In the genomic region with DNA sequence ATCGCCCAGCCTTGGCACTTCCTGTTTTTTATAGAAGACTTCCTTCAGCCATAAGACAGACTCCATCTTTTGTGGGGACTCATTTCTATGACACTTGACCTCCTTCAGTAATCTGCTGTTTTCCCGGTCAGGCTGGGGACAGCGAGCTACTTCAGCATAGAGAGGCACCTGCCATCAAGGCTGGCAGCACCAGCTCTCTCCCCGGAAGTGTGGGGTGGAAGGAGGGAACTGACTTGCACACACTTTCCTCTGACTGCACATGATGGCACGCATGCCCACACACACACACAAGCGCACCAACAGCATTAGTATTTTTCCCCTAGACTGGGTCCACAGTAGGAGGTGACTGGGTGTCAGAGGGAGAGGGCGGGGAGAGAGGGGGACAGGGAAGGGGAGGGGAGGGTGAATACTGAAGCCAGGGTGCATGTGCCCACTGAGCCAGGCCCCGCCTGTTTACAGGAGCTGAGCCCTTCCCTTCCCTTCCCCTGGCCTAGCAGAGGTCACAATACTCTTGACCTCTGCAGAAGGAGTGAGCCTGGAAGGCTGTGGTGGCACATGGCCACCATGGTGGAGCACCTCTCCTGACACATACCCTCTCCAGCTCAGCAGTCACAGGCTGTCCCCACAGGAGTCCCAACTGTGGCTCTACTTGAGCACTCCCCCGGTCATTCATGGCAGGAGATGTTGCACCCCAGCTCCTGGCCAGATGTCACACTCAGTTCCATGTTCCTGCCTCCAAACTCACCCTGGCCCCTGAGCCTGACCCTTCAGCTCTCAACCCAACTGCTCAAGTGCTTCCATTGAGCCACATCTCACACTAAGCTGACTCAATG, we compare ENCODE assay signal across 16 mouse cellular contexts. TPM values are rescaled to one million over a fixed set of nuclear protein-coding genes. Genes with fewer than 3 reads are reported as not detected.
DNase-seq lines count a peak whose midpoint lies in the region; ATAC-seq and TF ChIP-seq lines count a peak whose summit lies in the region.
"Had no signal": no experiment of that assay in that cellular context is flagged by ENCODE, and none has a peak within 500 bp of the region (broad histone marks: within the 10 kb centered on the region; RNA-seq: fewer than 3 reads in every experiment).

No protein-coding gene starts in this region.

- 0 out of 2 replicates have a peak overlapping the region, but pooled peaks have one; percentile 2 for H3K4me2 ChIP-seq in heart, embryonic 12.5 days
- no peak overlapping the region for H3K4me2 ChIP-seq in intestine, embryonic 15.5 days (replicated peaks)
- H3K4me2 ChIP-seq: midbrain, embryonic 12.5 days; neural tube, embryonic 12.5 days had no signal

- peaks cover 10% of the 10 kb centered on the region; the same call in 1 of the 2 replicates for H3K79me2 ChIP-seq in heart, adult 2 months (replicated peaks; ENCODE audit: control insufficient read depth, insufficient read depth, low read length)

- H3K9ac ChIP-seq in heart, embryonic 12.5 days, result no peak overlapping the region
- no peak overlapping the region for H3K9ac ChIP-seq in heart, adult 2 months (ENCODE audit: low read depth, low read length)
- no peak overlapping the region for H3K9ac ChIP-seq in intestine, embryonic 15.5 days
- H3K9ac ChIP-seq: midbrain, embryonic 12.5 days; neural tube, embryonic 12.5 days had no signal

- peaks cover 57% of the 10 kb centered on the region for H3K4me1 ChIP-seq in heart, embryonic 12.5 days (replicated peaks)
- H3K4me1 ChIP-seq in heart, adult 2 months (ENCODE audit: control insufficient read depth, insufficient read depth, low read length), result peaks cover 20% of the 10 kb centered on the region
- peaks cover 15% of the 10 kb centered on the region for H3K4me1 ChIP-seq in intestine, embryonic 15.5 days (replicated peaks)

- intact Hi-C loops in heart, adult 2 months (cut with DNase I), result no loop called here

- H3K4me3 ChIP-seq in heart, embryonic 12.5 days, result no peak overlapping the region
- no peak overlapping the region for H3K4me3 ChIP-seq in heart, adult 2 months
- H3K4me3 ChIP-seq in intestine, embryonic 15.5 days (replicated peaks), result no peak overlapping the region
- H3K4me3 ChIP-seq: midbrain, embryonic 12.5 days; neural tube, embryonic 12.5 days had no signal

- 71% methylated on average over 9 of the region's 9 CpGs for WGBS in heart, embryonic 12.5 days
- 64% methylated on average over 9 of the region's 9 CpGs for WGBS in heart, adult 2 months
- 76% methylated on average over 9 of the region's 9 CpGs for WGBS in intestine, embryonic 15.5 days

- no peaks in the 10 kb centered on the region for H3K9me3 ChIP-seq in heart, embryonic 12.5 days (replicated peaks)
- H3K9me3 ChIP-seq in intestine, embryonic 15.5 days, result no peaks in the 10 kb centered on the region
- H3K9me3 ChIP-seq: midbrain, embryonic 12.5 days; neural tube, embryonic 12.5 days had no signal

- H3K36me3 ChIP-seq in heart, embryonic 12.5 days, result peaks cover 20% of the 10 kb centered on the region
- no peaks in the 10 kb centered on the region for H3K36me3 ChIP-seq in heart, adult 2 months (ENCODE audit: control insufficient read depth, insufficient read depth, low read length)
- peaks cover 7% of the 10 kb centered on the region for H3K36me3 ChIP-seq in splenic B cell, adult 2 months (ENCODE audit: control insufficient read depth, insufficient read depth, low read length, poor library complexity, severe bottlenecking)
- peaks cover 12% of the 10 kb centered on the region for H3K36me3 ChIP-seq in intestine, embryonic 15.5 days

- no peak for DNase-seq in heart, adult 2 months
- DNase-seq in lung, postnatal 25 days (ENCODE audit: low spot score), result peak; percentile 35
- no peak for DNase-seq in lung, postnatal 4 days
- peak; percentile 61 for DNase-seq in splenic B cell, adult 2 months (ENCODE audit: low read depth, low spot score)
- DNase-seq in kidney, adult 9 months, result no peak
- DNase-seq: adrenal gland, postnatal 25 days; embryo, embryonic 11 days; left cerebral cortex, postnatal 4 days; right cerebral cortex, adult 18-20 months; thymus, postnatal 36 days had no signal

- no peak for ATAC-seq in heart, embryonic 12.5 days (ENCODE audit: insufficient number of reproducible peaks, low FRiP score)
- peak; percentile 60 for ATAC-seq in inflammation-experienced regulatory T-cells, adult 6 months
- ATAC-seq in intestine, embryonic 15.5 days, result no peak

- TF ChIP-seq CTCF in heart, adult 2 months (IDR thresholded peaks at IDR 0.05), result no peak

- TF ChIP-seq POLR2A in heart, adult 2 months (IDR thresholded peaks at IDR 0.05; ENCODE audit: insufficient read depth, low read depth, low read length), result no peak

- H3K27ac ChIP-seq in heart, embryonic 12.5 days (ENCODE audit: poor library complexity, severe bottlenecking), result 0 out of 2 replicates have a peak overlapping the region, but pooled peaks have one; percentile 2
- no peak overlapping the region for H3K27ac ChIP-seq in heart, adult 2 months
- H3K27ac ChIP-seq in intestine, embryonic 15.5 days, result no peak overlapping the region
- H3K27ac ChIP-seq: midbrain, embryonic 12.5 days; neural tube, embryonic 12.5 days had no signal

- no peaks in the 10 kb centered on the region for H3K27me3 ChIP-seq in heart, embryonic 12.5 days (replicated peaks)
- H3K27me3 ChIP-seq in heart, adult 2 months (ENCODE audit: control insufficient read depth, insufficient read depth, low read length), result no peaks in the 10 kb centered on the region
- no peaks in the 10 kb centered on the region for H3K27me3 ChIP-seq in splenic B cell, adult 2 months (ENCODE audit: control insufficient read depth, insufficient read depth, low read length, poor library complexity, severe bottlenecking)
- H3K27me3 ChIP-seq in intestine, embryonic 15.5 days (replicated peaks), result no peaks in the 10 kb centered on the region
- H3K27me3 ChIP-seq: midbrain, embryonic 12.5 days; neural tube, embryonic 12.5 days had no signal

- TF ChIP-seq EP300 in heart, adult 2 months (IDR thresholded peaks at IDR 0.05; ENCODE audit: insufficient read depth, low read depth, low read length), result no peak

RNA-seq across cellular contexts. Expression of a gene that starts 10.4 kb away (rescaled TPM):
- polyA plus RNA-seq in heart, embryonic 12.5 days (2016; fragmentation: Nextera tagmentation; extraction: Ambion mirVana), result 216 and 235 TPM in 2 replicates
- total RNA-seq in heart, adult 2 months (2021), result 100 to 1,000 TPM; 118 to 121 TPM
- 98.1 and 101 TPM in 2 replicates for polyA plus RNA-seq in heart, adult 2 months (2012; rRNA removed)
- 100 to 1,000 TPM; 370 to 426 (median 380) TPM for polyA plus RNA-seq in inflammation-experienced regulatory T-cells, adult 6 months (2017; shearing (Covaris generic))
- polyA plus RNA-seq in intestine, embryonic 15.5 days (2015; fragmentation: Nextera tagmentation; extraction: Ambion mirVana), result 268 and 270 TPM in 2 replicates

RNA-seq across cellular contexts. Expression of a gene that starts 39.8 kb away (rescaled TPM):
- polyA plus RNA-seq in heart, embryonic 12.5 days (2016; fragmentation: Nextera tagmentation; extraction: Ambion mirVana), result 10.4 and 11.5 TPM in 2 replicates
- total RNA-seq in heart, adult 2 months (2021), result 10 to 100 TPM; 15.6 to 21.0 TPM
- 9.7 and 16.5 TPM in 2 replicates for polyA plus RNA-seq in heart, adult 2 months (2012; rRNA removed)
- polyA plus RNA-seq in inflammation-experienced regulatory T-cells, adult 6 months (2017; shearing (Covaris generic)), result not detected
- 0.40 and 7.2 TPM in 2 replicates for polyA plus RNA-seq in intestine, embryonic 15.5 days (2015; fragmentation: Nextera tagmentation; extraction: Ambion mirVana)
- total RNA-seq: hematopoietic stem cell, adult 5-6 weeks had no signal

Comparison
In these comparisons a context has a peak if more than half of its experiments do, and no peak if none do; other contexts are left out.
1. DNase-seq: peak in lung, postnatal 25 days (single experiment) and splenic B cell, adult 2 months (single experiment); none in heart, adult 2 months (0 of 2), lung, postnatal 4 days (0 of 2) and kidney, adult 9 months (single experiment).